Mouse (Mus musculus) kidney, embryonic 16.5 days (tissue): ENCODE results near the gene Senp1. TPM values are rescaled to one million over a fixed set of nuclear protein-coding genes. Genes with fewer than 3 reads are reported as not detected.
A peak's percentile ranks its signal among the peaks of the same experiment; 100 is the strongest.

Source experiments
- ATAC-seq: fragments of 200-750 bp; cut with Nextera tagmentation; 2 replicates; pipeline ENCODE4 v1.8.0; 2017; ENCODE audit warnings: moderate TSS enrichment; ENCODE audit not compliant: low FRiP score, low TSS enrichment
- H3K27ac ChIP-seq: fragments of 300-500 bp; sonication (generic); 2 replicates; pipeline ENCODE4 v1.5.1; 2014; ENCODE audit warnings: low read length
- H3K27me3 ChIP-seq: fragments of 300-500 bp; sonication (generic); 2 replicates; pipeline ENCODE4 v1.6.1; 2014; ENCODE audit warnings: low read length, control low read depth, mixed read lengths; ENCODE audit not compliant: insufficient read depth
- H3K36me3 ChIP-seq: fragments of 300-500 bp; sonication (generic); 2 replicates; pipeline ENCODE4 v1.6.1; 2014; ENCODE audit warnings: low read length, control low read depth, mixed read lengths; ENCODE audit not compliant: insufficient read depth
- H3K4me1 ChIP-seq: fragments of 300-500 bp; sonication (generic); 2 replicates; pipeline ENCODE4 v1.6.1; 2014; ENCODE audit warnings: low read length, control low read depth, mixed read lengths; ENCODE audit not compliant: insufficient read depth
- H3K4me2 ChIP-seq: fragments of 300-500 bp; sonication (generic); replicated peaks from 2 replicates; pipeline ENCODE4 v1.6.1; 2014; ENCODE audit warnings: low read depth, low read length
- H3K4me3 ChIP-seq: fragments of 300-500 bp; sonication (generic); 2 replicates; pipeline ENCODE4 v1.5.1; 2014; ENCODE audit warnings: mild to moderate bottlenecking, low read length
- H3K9ac ChIP-seq: fragments of 300-500 bp; sonication (generic); replicated peaks from 2 replicates; pipeline ENCODE4 v1.6.1; 2014; ENCODE audit warnings: low read length
- H3K9me3 ChIP-seq: fragments of 300-500 bp; sonication (generic); 2 replicates; pipeline ENCODE4 v1.6.1; 2016; ENCODE audit warnings: low read length, control low read depth
- WGBS: fragments of 180-500 bp; shearing (Covaris S2); extraction: QIAGEN DNeasy Blood & Tissue Kit; methylation state at CpG from one replicate; pipeline ENCODE4 v1.1.7; 2014; 5-methylcytosine and 5-hydroxymethylcytosine counted together
- polyA plus RNA-seq: library from polyadenylated mRNA; unstranded; fragments of >200 nt; fragmentation: Nextera tagmentation; extraction: Ambion mirVana; gene quantifications from 2 replicates; pipeline ENCODE4 v1.2.1, GENCODE M21; 2015

The Senp1 gene
- polyA plus RNA-seq, 1 experiment from 2014 or later, result 29.9 TPM

DNA sequence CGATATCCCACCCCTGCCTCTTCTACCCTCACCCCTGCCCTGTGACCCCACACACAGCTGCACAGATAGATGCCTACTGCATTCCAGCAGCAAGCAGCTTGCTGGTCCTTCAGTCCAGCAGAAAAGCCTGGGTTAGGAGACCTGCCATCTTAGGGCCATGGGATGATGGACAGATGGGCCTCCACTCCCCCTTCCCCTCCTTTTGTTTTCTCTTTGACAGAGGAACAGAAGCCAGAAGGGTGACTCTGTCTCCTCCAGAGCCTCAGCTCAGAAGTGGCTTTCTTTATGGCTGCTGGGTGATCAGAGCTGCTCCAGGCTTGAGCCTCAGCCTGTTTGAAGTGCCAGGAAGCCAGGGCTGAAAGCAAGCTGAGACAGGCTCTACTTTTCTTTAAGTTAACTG is 104.0 kb downstream of the Senp1 start:
- H3K4me2 ChIP-seq, result no peak overlapping the region
- no peaks in the 10 kb centered on the region for H3K9me3 ChIP-seq
- H3K4me1 ChIP-seq, result peaks cover 45% of the 10 kb centered on the region
- H3K4me3 ChIP-seq, result no peak overlapping the region
- H3K9ac ChIP-seq, result no peak overlapping the region
- H3K27me3 ChIP-seq, result no peaks in the 10 kb centered on the region
- no peaks in the 10 kb centered on the region for H3K36me3 ChIP-seq
- 16% methylated on average over 1 of the region's 1 CpGs for WGBS
- H3K27ac ChIP-seq, result peak overlapping the region; percentile 82
- ATAC-seq, result no peak

Other genes starting within 250 kb of the Senp1 start
- gene Hdac7, start 249.2 kb downstream of the Senp1 start, polyA plus RNA-seq, result 37.3 and 40.0 TPM in 2 replicates
- gene Vdr, start 183.1 kb downstream of the Senp1 start, polyA plus RNA-seq, result 9.6 and 10.5 TPM in 2 replicates
- 56.0 and 61.3 TPM in 2 replicates for gene Tmem106c, start 129.5 kb downstream of the Senp1 start, polyA plus RNA-seq
- gene Col2a1, start 89.0 kb downstream of the Senp1 start, polyA plus RNA-seq, result 19.0 and 19.5 TPM in 2 replicates
- 45.7 and 45.8 TPM in 2 replicates for gene Pfkm, start 1.2 kb downstream of the Senp1 start, polyA plus RNA-seq
- 59.6 and 60.2 TPM in 2 replicates for gene Asb8, start 71.9 kb upstream of the Senp1 start, polyA plus RNA-seq
- 1.8 and 2.1 TPM in 2 replicates for gene Ccdc184, start 73.4 kb upstream of the Senp1 start, polyA plus RNA-seq
- gene Olfr288, start 101.8 kb upstream of the Senp1 start, polyA plus RNA-seq, result not detected in 2 replicates
- not detected in 2 replicates for gene Gm44579, start 127.2 kb upstream of the Senp1 start, polyA plus RNA-seq
- gene Olfr287, start 127.3 kb upstream of the Senp1 start, polyA plus RNA-seq, result not detected in 2 replicates
- gene Olfr286, start 140.7 kb upstream of the Senp1 start, polyA plus RNA-seq, result not detected in 2 replicates
- gene H1fnt, start 163.5 kb upstream of the Senp1 start, polyA plus RNA-seq, result not detected in 2 replicates
- gene Zfp641, start 202.4 kb upstream of the Senp1 start, polyA plus RNA-seq, result 2.2 and 2.3 TPM in 2 replicates
- gene Olfr285, start 223.6 kb upstream of the Senp1 start, polyA plus RNA-seq, result not detected in 2 replicates
- not detected in 2 replicates for gene Olfr284, start 247.2 kb upstream of the Senp1 start, polyA plus RNA-seq